Mouse (Mus musculus) intestine, embryonic 15.5 days (tissue): ENCODE measurements around the gene Fanca. TPM values are rescaled to one million over a fixed set of nuclear protein-coding genes. Genes with fewer than 3 reads are reported as not detected.

ENCODE experiments used
- polyA plus RNA-seq: library from polyadenylated mRNA; unstranded; fragments of >200 nt; fragmentation: Nextera tagmentation; extraction: Ambion mirVana; gene quantifications from 2 replicates; pipeline ENCODE4 v1.2.1, GENCODE M21; 2015

Fanca gene
- polyA plus RNA-seq, 1 experiment from 2014 or later: 21.8 TPM

Other genes with a start within 250 kb of the Fanca start
- gene Rpl13, start 216.2 kb downstream of the Fanca start, polyA plus RNA-seq: 1,399 and 1,578 TPM in 2 replicates
- 0.98 and 1.3 TPM in 2 replicates for gene Cpne7, start 201.2 kb downstream of the Fanca start, polyA plus RNA-seq
- 12.1 and 12.3 TPM in 2 replicates for gene Sult5a1, start 160.3 kb downstream of the Fanca start, polyA plus RNA-seq
- 3.9 and 5.4 TPM in 2 replicates for gene Dpep1, start 132.3 kb downstream of the Fanca start, polyA plus RNA-seq
- 142 and 148 TPM in 2 replicates for gene Chmp1a, start 105.8 kb downstream of the Fanca start, polyA plus RNA-seq
- gene Spata33, start 105.7 kb downstream of the Fanca start, polyA plus RNA-seq: 1.8 and 2.3 TPM in 2 replicates
- 24.2 and 25.4 TPM in 2 replicates for gene Cdk10, start 93.7 kb downstream of the Fanca start, polyA plus RNA-seq
- gene Spata2l, start 82.3 kb downstream of the Fanca start, polyA plus RNA-seq: 5.4 and 5.5 TPM in 2 replicates
- gene Zfp276, start 64.4 kb downstream of the Fanca start, polyA plus RNA-seq: 18.2 and 18.4 TPM in 2 replicates
- 15.3 and 18.4 TPM in 2 replicates for gene Vps9d1, start 64.2 kb downstream of the Fanca start, polyA plus RNA-seq
- gene Spire2, start 14.1 kb upstream of the Fanca start, polyA plus RNA-seq: 3.9 and 4.4 TPM in 2 replicates
- gene Tcf25, start 55.2 kb upstream of the Fanca start, polyA plus RNA-seq: 147 and 170 TPM in 2 replicates
- 0.04 TPM in 1 of 2 replicates, not detected in the other for gene Mc1r, start 88.5 kb upstream of the Fanca start, polyA plus RNA-seq
- gene Tubb3, start 92.8 kb upstream of the Fanca start, polyA plus RNA-seq: 59.1 and 63.8 TPM in 2 replicates
- gene Def8, start 105.0 kb upstream of the Fanca start, polyA plus RNA-seq: 26.0 and 26.4 TPM in 2 replicates
- gene Afg3l1, start 159.3 kb upstream of the Fanca start, polyA plus RNA-seq: 43.4 and 51.2 TPM in 2 replicates
- gene Dbndd1, start 196.9 kb upstream of the Fanca start, polyA plus RNA-seq: 2.6 and 2.7 TPM in 2 replicates
- gene Gas8, start 200.3 kb upstream of the Fanca start, polyA plus RNA-seq: 20.3 and 21.7 TPM in 2 replicates